Mouse (Mus musculus) hindbrain, embryonic 10.5 days (tissue): ENCODE measurements around the gene 1810010D01Rik. TPM values are rescaled to one million over a fixed set of nuclear protein-coding genes. Genes with fewer than 3 reads are reported as not detected.

Experiments used
- DNase-seq: peaks from one replicate; pipeline ENCODE4 v3.0.0-alpha.2; 2017; ENCODE audit warnings: low spot score
- H3K27ac ChIP-seq: fragments of 300-500 bp; sonication (generic); 2 replicates; pipeline ENCODE4 v1.5.1; 2016; ENCODE audit warnings: mild to moderate bottlenecking, moderate library complexity
- H3K27me3 ChIP-seq: fragments of 300-500 bp; sonication (generic); 2 replicates; pipeline ENCODE4 v1.6.1; 2016; ENCODE audit warnings: mild to moderate bottlenecking; ENCODE audit not compliant: poor library complexity, insufficient read depth, severe bottlenecking
- H3K36me3 ChIP-seq: fragments of 300-500 bp; sonication (generic); 2 replicates; pipeline ENCODE4 v1.6.1; 2016; ENCODE audit warnings: mild to moderate bottlenecking, moderate library complexity
- H3K4me1 ChIP-seq: fragments of 300-500 bp; sonication (generic); replicated peaks from 2 replicates; pipeline ENCODE4 v1.6.1; 2016; ENCODE audit warnings: mild to moderate bottlenecking
- H3K4me3 ChIP-seq: fragments of 300-500 bp; sonication (generic); 2 replicates; pipeline ENCODE4 v1.5.1; 2016; ENCODE audit warnings: mild to moderate bottlenecking, moderate library complexity
- H3K9me3 ChIP-seq: fragments of 300-500 bp; sonication (generic); 2 replicates; pipeline ENCODE4 v1.6.1; 2016; ENCODE audit warnings: mild to moderate bottlenecking, moderate library complexity
- WGBS: fragments of 180-500 bp; shearing (Covaris S2); methylation state at CpG from one replicate; pipeline ENCODE4 v1.1.7; 2016; 5-methylcytosine and 5-hydroxymethylcytosine counted together
- polyA plus RNA-seq: library from polyadenylated mRNA; unstranded; fragments of >200 nt; fragmentation: Nextera tagmentation; extraction: Ambion mirVana; gene quantifications from 2 replicates; pipeline ENCODE4 v1.2.1, GENCODE M21; 2016

The 1810010D01Rik gene
- polyA plus RNA-seq, 1 experiment from 2014 or later = 0.37 TPM

DNA sequence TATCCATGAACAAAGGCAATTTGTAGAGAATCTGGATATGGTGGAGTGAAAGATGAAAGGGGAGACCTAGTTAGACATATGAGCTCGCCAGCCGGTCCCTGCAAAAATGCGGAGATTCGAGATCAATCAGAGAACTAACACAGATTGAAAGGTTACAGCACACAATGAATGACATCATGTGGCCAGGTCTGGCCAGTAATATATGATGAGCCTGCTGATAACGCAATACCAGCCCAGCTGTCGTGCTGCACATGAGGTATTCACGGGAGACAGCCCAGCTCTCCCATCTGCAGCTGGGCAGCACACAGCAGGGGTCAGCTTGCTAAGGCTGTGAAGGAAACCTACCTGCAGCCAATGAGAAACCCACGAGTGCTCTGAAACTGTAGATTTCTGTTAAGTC lies 18.6 kb downstream of the 1810010D01Rik start:
- Histone ChIP-seq H3K27me3 (0 out of 2 replicates have a peak, but pooled peaks cover 13% of the 10 kb centered on the region), H3K36me3 (no peaks in the 10 kb centered on the region), H3K27ac (0 out of 2 replicates have a peak overlapping the region, but pooled peaks have one; percentile 59), H3K9me3 (no peaks in the 10 kb centered on the region), H3K4me3 (no peak overlapping the region), H3K4me1 (peaks cover 26% of the 10 kb centered on the region)
- no peak for DNase-seq
- 58% methylated on average over 8 of the region's 8 CpGs for WGBS

DNA sequence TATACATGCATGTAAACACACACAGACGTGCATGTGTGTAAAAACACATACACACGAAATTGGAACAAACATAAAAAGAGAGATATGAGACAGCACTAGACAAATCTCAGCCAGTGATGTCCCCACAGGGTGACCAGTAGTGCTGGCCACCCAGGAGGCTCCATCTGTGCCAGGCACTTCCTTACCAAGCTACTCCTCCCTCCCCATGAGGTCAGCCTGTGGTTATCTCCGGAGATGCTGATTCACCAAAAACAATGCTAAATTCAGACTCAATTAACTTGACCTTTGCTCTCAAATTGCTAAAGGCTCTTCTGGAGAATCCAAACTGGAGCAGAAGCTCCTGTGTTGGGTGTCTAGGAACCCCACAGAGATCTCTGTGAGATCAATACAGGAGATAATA lies 20.1 kb downstream of the 1810010D01Rik start:
- no peak overlapping the region for H3K27ac ChIP-seq
- H3K4me1 ChIP-seq = peaks cover 23% of the 10 kb centered on the region
- H3K4me3 ChIP-seq = no peak overlapping the region
- H3K27me3 ChIP-seq = no peaks in the 10 kb centered on the region
- H3K36me3 ChIP-seq = no peaks in the 10 kb centered on the region
- no peaks in the 10 kb centered on the region for H3K9me3 ChIP-seq
- DNase-seq = no peak
- WGBS = 68% methylated on average over 3 of the region's 3 CpGs

GRCm38 (mm10) chr7:145182388-145182787 lies 25.5 kb downstream of the 1810010D01Rik start:
- H3K9me3 ChIP-seq = no peaks in the 10 kb centered on the region

DNA sequence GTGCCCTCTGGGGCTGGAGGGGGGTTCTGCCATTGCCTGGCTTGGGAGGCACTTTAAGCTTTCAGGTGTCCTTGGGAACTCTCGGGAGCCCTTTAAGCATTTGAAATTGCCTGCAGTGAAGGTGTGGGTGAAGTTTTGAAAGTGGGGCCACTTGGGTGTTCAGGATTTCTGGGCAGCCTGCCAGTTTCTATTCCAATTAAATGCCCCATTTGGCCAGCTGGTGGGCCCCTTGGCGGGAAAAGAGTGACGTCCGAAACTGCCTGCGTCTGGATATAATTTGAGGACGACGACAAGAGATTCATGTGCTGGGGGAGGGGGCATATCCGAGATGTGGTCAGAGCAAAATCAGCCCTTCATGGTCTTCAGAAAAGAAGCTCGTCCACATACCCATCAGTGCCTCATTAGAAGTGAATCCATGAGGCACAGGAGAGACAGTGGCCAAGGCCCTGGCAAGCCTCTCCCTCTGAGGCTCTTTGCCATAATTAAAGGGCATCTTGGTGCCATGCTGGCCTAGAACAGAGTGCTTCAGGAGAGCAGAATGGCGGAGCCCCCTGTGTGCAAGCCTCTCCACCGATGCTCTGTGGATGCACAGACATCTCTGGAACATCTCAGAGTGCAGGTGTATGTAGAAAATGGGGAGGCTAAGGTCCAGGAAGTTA lies 26.4 kb downstream of the 1810010D01Rik start:
- peak overlapping the region; percentile 54; the same call in 1 of the 2 replicates for H3K27ac ChIP-seq
- H3K9me3 ChIP-seq = no peaks in the 10 kb centered on the region
- peaks cover 13% of the 10 kb centered on the region; the same call in 1 of the 2 replicates for H3K27me3 ChIP-seq
- H3K4me1 ChIP-seq = peaks cover 50% of the 10 kb centered on the region
- no peak for DNase-seq
- 77% methylated on average over 11 of the region's 11 CpGs for WGBS
- H3K4me3 ChIP-seq = no peak overlapping the region
- no peaks in the 10 kb centered on the region for H3K36me3 ChIP-seq

More at GRCm38 (mm10) chr7:145182388-145182787, 25.5 kb downstream of the 1810010D01Rik start:
- Histone ChIP-seq H3K36me3 (no peaks in the 10 kb centered on the region), H3K4me3 (no peak overlapping the region), H3K27ac (peak overlapping the region; percentile 54; the same call in 1 of the 2 replicates), H3K4me1 (peaks cover 41% of the 10 kb centered on the region), H3K27me3 (peaks cover 13% of the 10 kb centered on the region; the same call in 1 of the 2 replicates)
- WGBS = 63% methylated on average over 4 of the region's 4 CpGs
- DNase-seq = no peak

- 48% methylated on average over 5 of the region's 5 CpGs for WGBS
- Histone ChIP-seq H3K9me3 (no peaks in the 10 kb centered on the region), H3K4me3 (no peak overlapping the region), H3K27ac (peak overlapping the region; percentile 75), H3K27me3 (peaks cover 24% of the 10 kb centered on the region), H3K36me3 (no peaks in the 10 kb centered on the region), H3K4me1 (peaks cover 61% of the 10 kb centered on the region)
- peak; percentile 25 for DNase-seq
Measured at GRCm38 (mm10) chr7:145179691-145180091, 28.2 kb downstream of the 1810010D01Rik start.

DNA sequence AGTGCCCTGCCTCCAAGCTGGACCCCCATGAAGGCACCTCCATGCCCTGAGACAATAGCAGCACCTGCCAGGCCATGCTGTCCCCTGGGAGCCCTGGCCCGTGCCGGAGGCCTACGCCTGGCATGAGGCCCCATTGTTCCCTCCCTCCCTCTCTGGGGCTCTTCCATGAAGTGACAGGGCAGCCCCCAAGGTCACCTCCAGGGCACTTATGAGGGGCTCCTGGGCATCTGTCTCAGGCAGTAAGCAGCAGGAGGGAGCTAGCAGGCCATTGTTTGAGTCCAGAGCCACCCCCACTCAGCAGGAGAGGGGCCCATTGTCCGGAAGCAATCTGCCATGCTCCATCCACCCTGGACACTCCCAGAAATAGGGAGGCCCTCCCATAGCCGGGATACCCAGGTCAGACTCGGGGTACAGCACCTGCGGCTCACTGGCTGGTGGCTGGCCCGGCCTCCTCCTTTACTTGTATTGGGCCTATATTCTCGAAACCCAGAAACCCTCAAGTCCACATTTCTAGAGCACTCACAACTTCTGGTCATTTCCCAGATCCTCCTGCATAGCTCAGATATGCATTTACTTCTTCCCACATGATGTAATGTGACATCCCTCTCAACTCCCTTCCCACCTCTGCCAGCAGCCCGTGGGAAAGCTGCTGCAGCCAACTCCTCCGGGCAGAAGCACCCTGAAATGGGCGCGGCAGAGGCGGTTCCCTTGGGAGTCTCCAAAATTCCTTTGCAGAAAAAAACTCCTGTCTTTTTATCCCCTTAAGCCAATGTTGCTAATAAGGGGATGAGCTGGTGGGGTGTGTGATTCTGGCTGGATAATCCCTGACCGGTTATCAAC lies 30.9 kb downstream of the 1810010D01Rik start:
- Histone ChIP-seq H3K4me3 (peak overlapping the region; percentile 21; the same call in 1 of the 2 replicates), H3K36me3 (no peaks in the 10 kb centered on the region), H3K4me1 (peaks cover 76% of the 10 kb centered on the region), H3K9me3 (no peaks in the 10 kb centered on the region), H3K27ac (peak overlapping the region; percentile 84), H3K27me3 (peaks cover 41% of the 10 kb centered on the region)
- 41% methylated on average over 15 of the region's 15 CpGs for WGBS
- DNase-seq = peak; percentile 49

GRCm38 (mm10) chr7:145173563-145173962 lies 34.4 kb downstream of the 1810010D01Rik start:
- WGBS = 45% methylated on average over 15 of the region's 15 CpGs
- peaks cover 51% of the 10 kb centered on the region for H3K27me3 ChIP-seq
- peaks cover 59% of the 10 kb centered on the region for H3K4me1 ChIP-seq
- H3K9me3 ChIP-seq = no peaks in the 10 kb centered on the region
- no peak for DNase-seq
- no peaks in the 10 kb centered on the region for H3K36me3 ChIP-seq
- peak overlapping the region; percentile 14 for H3K4me3 ChIP-seq
- peak overlapping the region; percentile 84 for H3K27ac ChIP-seq

DNA sequence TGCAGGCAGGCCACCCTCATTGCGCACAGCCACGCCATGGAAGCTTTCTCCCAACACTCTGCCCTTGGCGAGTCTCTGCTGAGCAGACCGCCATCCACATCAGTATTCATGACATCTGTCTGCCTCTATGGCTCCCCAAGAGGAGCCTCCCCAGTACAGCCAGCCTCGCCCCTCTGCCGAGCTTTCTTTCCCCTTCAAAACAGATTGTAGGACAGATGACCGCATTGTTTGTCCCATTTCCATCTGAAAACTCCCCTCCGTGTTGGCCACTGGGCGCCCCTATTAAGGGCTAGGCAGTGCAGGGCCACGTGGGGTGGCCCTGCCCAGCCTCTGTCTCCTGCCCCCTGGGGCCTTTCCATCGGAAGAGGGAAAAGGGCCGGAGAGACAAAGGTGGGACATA lies 34.8 kb downstream of the 1810010D01Rik start:
- 9% methylated on average over 12 of the region's 12 CpGs for WGBS

GRCm38 (mm10) chr7:145169703-145170102 lies 38.2 kb downstream of the 1810010D01Rik start:
- H3K4me3 ChIP-seq = no peak overlapping the region
- no peak for DNase-seq
- no peaks in the 10 kb centered on the region for H3K9me3 ChIP-seq
- H3K4me1 ChIP-seq = peaks cover 38% of the 10 kb centered on the region
- no peaks in the 10 kb centered on the region for H3K36me3 ChIP-seq
- H3K27ac ChIP-seq = peak overlapping the region; percentile 57
- WGBS = 80% methylated on average over 3 of the region's 3 CpGs
- H3K27me3 ChIP-seq = peaks cover 41% of the 10 kb centered on the region

More for the DNA sequence above, 34.8 kb downstream of the 1810010D01Rik start:
- Histone ChIP-seq H3K27me3 (peaks cover 48% of the 10 kb centered on the region), H3K36me3 (no peaks in the 10 kb centered on the region), H3K27ac (peak overlapping the region; percentile 84), H3K9me3 (no peaks in the 10 kb centered on the region), H3K4me1 (peaks cover 59% of the 10 kb centered on the region), H3K4me3 (peak overlapping the region; percentile 14; the same call in 1 of the 2 replicates)
- DNase-seq = peak; percentile 66

GRCm38 (mm10) chr7:145159283-145160240 lies 48.4 kb downstream of the 1810010D01Rik start:
- Histone ChIP-seq H3K36me3 (no peaks in the 10 kb centered on the region), H3K4me1 (peaks cover 31% of the 10 kb centered on the region), H3K9me3 (no peaks in the 10 kb centered on the region), H3K27me3 (peaks cover 38% of the 10 kb centered on the region), H3K4me3 (no peak overlapping the region), H3K27ac (peak overlapping the region; percentile 83)
- WGBS = 20% methylated on average over 13 of the region's 13 CpGs
- DNase-seq = peak; percentile 67
